Mouse (Mus musculus): Measurements from ENCODE around the gene Nfatc2ip. TPM values are rescaled to one million over a fixed set of nuclear protein-coding genes. Genes with fewer than 3 reads are reported as not detected.

Gene Nfatc2ip
- polyA plus RNA-seq, 1 experiment from 2014 or later = 1.9 TPM

DNA sequence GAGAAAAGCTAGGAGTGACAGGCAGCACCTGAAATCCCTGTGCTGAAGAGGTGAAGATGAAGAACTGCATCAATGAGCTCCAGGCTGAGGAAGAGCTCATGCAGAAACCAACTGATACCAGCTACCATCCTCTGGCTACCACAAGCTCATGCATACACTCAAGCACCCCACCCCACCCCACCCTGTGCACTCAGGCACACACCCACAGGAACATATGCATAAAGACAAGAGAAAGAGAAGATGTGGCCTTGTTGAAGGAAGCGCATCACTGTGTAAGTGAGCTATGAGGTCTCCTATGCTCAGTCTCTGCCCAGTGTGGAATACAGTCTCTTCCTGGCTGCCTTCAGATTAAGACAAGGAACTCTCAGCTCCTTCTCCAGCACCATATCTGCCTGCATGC is 8.4 kb downstream of the Nfatc2ip start:
- no peak overlapping the region for H3K9ac ChIP-seq (replicated peaks; ENCODE audit: low read length)
- WGBS = 100% methylated on average over 1 of the region's 1 CpGs
- H3K27ac ChIP-seq (ENCODE audit: low read length) = no peak overlapping the region
- H3K9me3 ChIP-seq (ENCODE audit: low read length) = no peaks in the 10 kb centered on the region
- H3K4me1 ChIP-seq (ENCODE audit: insufficient read depth, low read length) = no peaks in the 10 kb centered on the region
- no peak overlapping the region for H3K4me2 ChIP-seq (replicated peaks; ENCODE audit: low read depth, low read length)
- H3K36me3 ChIP-seq (ENCODE audit: insufficient read depth, low read length) = peaks cover 44% of the 10 kb centered on the region
- H3K4me3 ChIP-seq (ENCODE audit: low read length) = no peak overlapping the region
- no peak for ATAC-seq (ENCODE audit: low FRiP score, low TSS enrichment)
- H3K27me3 ChIP-seq (ENCODE audit: insufficient read depth, low read length) = no peaks in the 10 kb centered on the region

GRCm38 (mm10) chr7:126383565-126383964 is 13.0 kb downstream of the Nfatc2ip start:
- WGBS = 86% methylated on average over 5 of the region's 5 CpGs

DNA sequence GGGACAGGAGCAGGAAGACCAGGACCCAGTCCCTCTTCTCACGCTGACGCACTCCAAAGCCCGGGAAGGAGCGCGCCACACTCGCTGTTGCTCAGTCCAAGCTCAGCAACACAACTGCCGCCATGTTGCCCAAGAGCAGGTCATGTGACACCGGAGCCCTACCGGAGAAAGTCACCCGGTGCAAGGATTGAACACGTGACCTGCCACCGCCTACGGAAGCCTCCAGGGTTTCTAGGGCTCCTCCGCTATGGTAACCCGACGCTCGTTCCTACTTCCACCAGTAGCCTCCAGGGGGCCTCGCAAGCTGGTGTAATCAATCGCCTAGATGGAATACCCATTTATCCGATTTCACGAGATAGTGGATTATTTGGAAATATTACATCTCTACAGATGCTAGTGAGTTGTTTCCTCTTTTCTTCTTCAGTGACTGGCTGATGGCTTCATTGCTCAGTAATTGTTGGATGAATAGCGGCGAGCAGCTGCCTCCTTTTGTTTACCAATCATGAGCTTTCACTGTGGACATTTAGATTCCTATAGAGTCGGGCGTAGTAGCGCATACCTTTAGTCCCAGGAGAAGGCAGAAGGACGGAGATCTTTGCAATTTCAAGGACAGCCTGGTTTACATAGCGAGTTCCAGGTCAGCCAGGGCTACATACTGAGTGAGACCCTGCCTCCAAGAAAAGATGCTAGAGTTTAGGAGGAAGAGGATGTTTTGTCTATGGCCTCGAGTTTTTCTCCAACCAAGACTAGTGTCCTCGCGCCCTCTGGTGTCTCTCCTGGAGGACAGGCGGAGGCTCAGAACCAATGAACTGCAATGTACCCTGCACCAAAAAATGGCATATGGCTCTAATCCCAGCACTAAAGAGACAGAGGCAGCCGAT is 19.0 kb downstream of the Nfatc2ip start, which contains the start of gene Spns1:
Spns1 (minus strand) TSS at position 173 of the 881 bp plus-strand sequence.
- peak within 1 kb of the TSS; percentile 81 for H3K9ac ChIP-seq (replicated peaks; ENCODE audit: low read length)
- under 1% methylated on average over 33 of the region's 33 CpGs for WGBS
- H3K36me3 ChIP-seq (ENCODE audit: insufficient read depth, low read length) = peaks cover 12% of the 10 kb centered on the region
- peak within 1 kb of the TSS; percentile 74 for H3K4me3 ChIP-seq (ENCODE audit: low read length)
- peaks cover 14% of the 10 kb centered on the region; the same call in 1 of the 2 replicates for H3K4me1 ChIP-seq (ENCODE audit: insufficient read depth, low read length)
- no peaks in the 10 kb centered on the region for H3K27me3 ChIP-seq (ENCODE audit: insufficient read depth, low read length)
- H3K9me3 ChIP-seq (ENCODE audit: low read length) = no peaks in the 10 kb centered on the region
- peak within 1 kb of the TSS; percentile 72 for H3K27ac ChIP-seq (ENCODE audit: low read length)
- peak; percentile 96 for ATAC-seq (ENCODE audit: low FRiP score, low TSS enrichment)
- peak within 1 kb of the TSS; percentile 87 for H3K4me2 ChIP-seq (replicated peaks; ENCODE audit: low read depth, low read length)

More at GRCm38 (mm10) chr7:126383565-126383964, 13.0 kb downstream of the Nfatc2ip start:
- H3K27ac ChIP-seq (ENCODE audit: low read length) = no peak overlapping the region
- H3K9ac ChIP-seq (replicated peaks; ENCODE audit: low read length) = no peak overlapping the region
- no peaks in the 10 kb centered on the region for H3K27me3 ChIP-seq (ENCODE audit: insufficient read depth, low read length)
- no peak overlapping the region for H3K4me2 ChIP-seq (replicated peaks; ENCODE audit: low read depth, low read length)
- peaks cover 24% of the 10 kb centered on the region for H3K36me3 ChIP-seq (ENCODE audit: insufficient read depth, low read length)
- no peaks in the 10 kb centered on the region for H3K4me1 ChIP-seq (ENCODE audit: insufficient read depth, low read length)
- H3K9me3 ChIP-seq (ENCODE audit: low read length) = no peaks in the 10 kb centered on the region
- ATAC-seq (ENCODE audit: low FRiP score, low TSS enrichment) = no peak
- no peak overlapping the region for H3K4me3 ChIP-seq (ENCODE audit: low read length)

GRCm38 (mm10) chr7:126376903-126377277 is 19.6 kb downstream of the Nfatc2ip start:
- peak overlapping the region; percentile 87 for H3K4me2 ChIP-seq (replicated peaks; ENCODE audit: low read depth, low read length)
- 0 out of 2 replicates have a peak overlapping the region, but pooled peaks have one; percentile 9 for H3K27ac ChIP-seq (ENCODE audit: low read length)
- H3K27me3 ChIP-seq (ENCODE audit: insufficient read depth, low read length) = no peaks in the 10 kb centered on the region
- peaks cover 14% of the 10 kb centered on the region; the same call in 1 of the 2 replicates for H3K4me1 ChIP-seq (ENCODE audit: insufficient read depth, low read length)
- H3K4me3 ChIP-seq (ENCODE audit: low read length) = peak overlapping the region; percentile 74
- no peaks in the 10 kb centered on the region for H3K9me3 ChIP-seq (ENCODE audit: low read length)
- WGBS = 1% methylated on average over 27 of the region's 27 CpGs
- ATAC-seq (ENCODE audit: low FRiP score, low TSS enrichment) = peak; percentile 64
- peaks cover 18% of the 10 kb centered on the region for H3K36me3 ChIP-seq (ENCODE audit: insufficient read depth, low read length)
- H3K9ac ChIP-seq (replicated peaks; ENCODE audit: low read length) = peak overlapping the region; percentile 81

- WGBS = 83% methylated on average over 5 of the region's 5 CpGs
- Histone ChIP-seq H3K4me2 (replicated peaks; ENCODE audit: low read depth, low read length) (no peak overlapping the region), H3K36me3 (ENCODE audit: insufficient read depth, low read length) (peaks cover 37% of the 10 kb centered on the region), H3K27ac (ENCODE audit: low read length) (no peak overlapping the region), H3K9ac (replicated peaks; ENCODE audit: low read length) (no peak overlapping the region), H3K4me1 (ENCODE audit: insufficient read depth, low read length) (peaks cover 14% of the 10 kb centered on the region; the same call in 1 of the 2 replicates), H3K9me3 (ENCODE audit: low read length) (no peaks in the 10 kb centered on the region), H3K4me3 (ENCODE audit: low read length) (no peak overlapping the region), H3K27me3 (ENCODE audit: insufficient read depth, low read length) (no peaks in the 10 kb centered on the region)
- no peak for ATAC-seq (ENCODE audit: low FRiP score, low TSS enrichment)
Observed at GRCm38 (mm10) chr7:126375012-126375411, 21.5 kb downstream of the Nfatc2ip start.

- ATAC-seq (ENCODE audit: low FRiP score, low TSS enrichment) = no peak
Observed at GRCm38 (mm10) chr7:126374526-126374925, 22.0 kb downstream of the Nfatc2ip start.

DNA sequence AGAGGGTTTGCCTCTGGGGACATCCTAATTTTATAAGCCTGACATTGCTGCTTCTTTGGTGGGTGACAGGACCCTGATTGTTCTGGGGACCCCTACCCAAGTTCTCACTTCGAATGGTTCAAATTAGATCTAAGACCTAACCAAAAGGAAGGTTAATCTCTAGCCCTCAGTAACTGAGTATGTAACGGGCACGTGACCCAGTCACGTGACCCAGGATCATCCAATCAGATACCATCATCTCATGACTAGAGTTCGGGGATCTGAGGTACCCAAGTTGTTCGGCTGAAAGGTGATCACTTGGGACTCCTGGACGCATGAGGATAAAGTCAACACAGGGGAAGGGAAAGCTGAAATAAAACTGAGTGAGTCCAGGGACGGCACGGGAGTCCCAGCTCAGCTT is 23.5 kb downstream of the Nfatc2ip start:
- Histone ChIP-seq H3K36me3 (ENCODE audit: insufficient read depth, low read length) (peaks cover 42% of the 10 kb centered on the region), H3K27ac (ENCODE audit: low read length) (no peak overlapping the region)
- no peak for ATAC-seq (ENCODE audit: low FRiP score, low TSS enrichment)

More at GRCm38 (mm10) chr7:126374526-126374925, 22.0 kb downstream of the Nfatc2ip start:
- 74% methylated on average over 6 of the region's 6 CpGs for WGBS
- Histone ChIP-seq H3K36me3 (ENCODE audit: insufficient read depth, low read length) (peaks cover 42% of the 10 kb centered on the region), H3K27me3 (ENCODE audit: insufficient read depth, low read length) (no peaks in the 10 kb centered on the region), H3K9me3 (ENCODE audit: low read length) (no peaks in the 10 kb centered on the region), H3K4me2 (replicated peaks; ENCODE audit: low read depth, low read length) (no peak overlapping the region), H3K27ac (ENCODE audit: low read length) (no peak overlapping the region), H3K9ac (replicated peaks; ENCODE audit: low read length) (no peak overlapping the region), H3K4me1 (ENCODE audit: insufficient read depth, low read length) (peaks cover 14% of the 10 kb centered on the region; the same call in 1 of the 2 replicates), H3K4me3 (ENCODE audit: low read length) (no peak overlapping the region)

DNA sequence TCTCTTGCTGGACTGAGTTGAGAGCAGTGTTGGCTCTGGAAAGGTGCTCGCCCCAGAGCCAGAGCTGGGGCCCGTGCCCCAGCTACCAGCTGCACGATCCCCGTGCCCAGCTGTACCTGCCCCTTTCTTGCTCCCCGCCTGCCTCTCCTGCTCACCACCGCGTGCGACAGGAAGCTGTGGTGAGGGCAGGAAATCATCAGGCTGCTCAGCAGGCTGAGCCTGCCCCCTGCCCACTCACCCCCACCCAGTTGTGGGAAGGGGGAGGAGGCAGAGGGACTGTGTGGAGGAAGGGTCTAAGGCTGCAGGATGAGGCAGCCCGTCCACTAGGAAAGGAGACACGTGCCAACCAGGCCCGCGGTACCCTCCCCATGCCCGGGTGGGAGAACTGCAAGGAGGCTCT is 27.1 kb downstream of the Nfatc2ip start, which contains the start of gene Lat:
Lat (minus strand) TSS at position 178 of the 400 bp plus-strand sequence.
- H3K9ac ChIP-seq (replicated peaks; ENCODE audit: low read length) = no peak within 1 kb of the TSS
- WGBS = 64% methylated on average over 13 of the region's 13 CpGs
- H3K4me2 ChIP-seq (replicated peaks; ENCODE audit: low read depth, low read length) = no peak within 1 kb of the TSS
- H3K4me3 ChIP-seq (ENCODE audit: low read length) = no peak within 1 kb of the TSS
- ATAC-seq (ENCODE audit: low FRiP score, low TSS enrichment) = no peak
- no peaks in the 10 kb centered on the region for H3K9me3 ChIP-seq (ENCODE audit: low read length)
- no peak within 1 kb of the TSS for H3K27ac ChIP-seq (ENCODE audit: low read length)
- H3K4me1 ChIP-seq (ENCODE audit: insufficient read depth, low read length) = no peaks in the 10 kb centered on the region
- H3K27me3 ChIP-seq (ENCODE audit: insufficient read depth, low read length) = no peaks in the 10 kb centered on the region
- peaks cover 46% of the 10 kb centered on the region for H3K36me3 ChIP-seq (ENCODE audit: insufficient read depth, low read length)

More for the DNA sequence above, 23.5 kb downstream of the Nfatc2ip start:
- no peaks in the 10 kb centered on the region for H3K9me3 ChIP-seq (ENCODE audit: low read length)
- H3K4me2 ChIP-seq (replicated peaks; ENCODE audit: low read depth, low read length) = no peak overlapping the region
- H3K4me3 ChIP-seq (ENCODE audit: low read length) = no peak overlapping the region
- no peak overlapping the region for H3K9ac ChIP-seq (replicated peaks; ENCODE audit: low read length)
- WGBS = 82% methylated on average over 9 of the region's 9 CpGs
- H3K27me3 ChIP-seq (ENCODE audit: insufficient read depth, low read length) = no peaks in the 10 kb centered on the region
- H3K4me1 ChIP-seq (ENCODE audit: insufficient read depth, low read length) = peaks cover 13% of the 10 kb centered on the region; the same call in 1 of the 2 replicates

DNA sequence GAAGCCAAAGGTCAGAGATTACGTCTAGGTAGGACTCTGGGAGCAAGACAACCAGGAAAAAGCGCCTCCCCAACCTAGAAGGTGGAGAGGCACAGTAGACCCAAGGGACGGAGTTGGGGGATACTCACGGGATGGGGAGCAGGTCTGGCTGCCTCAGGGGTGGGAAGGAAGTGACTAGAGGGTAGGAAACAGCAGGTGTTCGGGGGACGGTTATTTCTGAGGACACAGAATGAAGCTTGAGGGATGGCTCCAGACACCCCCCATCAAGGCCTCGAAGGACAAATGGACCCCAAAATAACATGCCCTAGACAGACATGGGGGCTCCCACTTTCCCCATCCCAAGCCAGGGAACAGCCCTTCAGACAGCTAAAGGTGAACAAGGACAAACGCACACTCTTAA is 28.2 kb downstream of the Nfatc2ip start:
- no peak for ATAC-seq (ENCODE audit: low FRiP score, low TSS enrichment)
- H3K4me1 ChIP-seq (ENCODE audit: insufficient read depth, low read length) = no peaks in the 10 kb centered on the region
- no peak overlapping the region for H3K9ac ChIP-seq (replicated peaks; ENCODE audit: low read length)
- H3K9me3 ChIP-seq (ENCODE audit: low read length) = no peaks in the 10 kb centered on the region
- no peaks in the 10 kb centered on the region for H3K27me3 ChIP-seq (ENCODE audit: insufficient read depth, low read length)
- H3K36me3 ChIP-seq (ENCODE audit: insufficient read depth, low read length) = peaks cover 40% of the 10 kb centered on the region
- H3K4me3 ChIP-seq (ENCODE audit: low read length) = no peak overlapping the region
- 81% methylated on average over 8 of the region's 8 CpGs for WGBS
- H3K4me2 ChIP-seq (replicated peaks; ENCODE audit: low read depth, low read length) = no peak overlapping the region
- H3K27ac ChIP-seq (ENCODE audit: low read length) = no peak overlapping the region

DNA sequence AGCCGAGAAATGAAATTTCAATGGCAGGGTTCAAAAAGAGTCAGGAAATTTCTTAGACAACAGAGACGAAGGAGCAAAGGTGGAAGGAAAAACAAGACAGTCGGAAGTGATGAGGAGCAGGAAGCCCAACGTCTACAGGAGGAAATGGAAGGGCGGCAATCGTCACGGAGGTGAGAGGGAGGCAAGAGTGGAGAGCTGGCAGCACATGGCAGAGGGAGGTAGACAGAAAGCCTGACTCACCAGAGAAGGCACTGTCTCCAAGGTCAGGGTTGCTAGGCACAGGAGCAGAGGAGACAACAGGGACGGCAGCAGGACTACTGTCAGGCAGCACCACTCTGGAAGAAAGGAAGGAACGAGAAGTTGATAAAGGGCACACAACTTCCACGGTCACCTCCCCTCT is 28.9 kb downstream of the Nfatc2ip start:
- Histone ChIP-seq H3K9ac (replicated peaks; ENCODE audit: low read length) (no peak overlapping the region), H3K27ac (ENCODE audit: low read length) (no peak overlapping the region), H3K4me3 (ENCODE audit: low read length) (no peak overlapping the region), H3K4me2 (replicated peaks; ENCODE audit: low read depth, low read length) (no peak overlapping the region), H3K27me3 (ENCODE audit: insufficient read depth, low read length) (no peaks in the 10 kb centered on the region), H3K4me1 (ENCODE audit: insufficient read depth, low read length) (no peaks in the 10 kb centered on the region), H3K36me3 (ENCODE audit: insufficient read depth, low read length) (peaks cover 35% of the 10 kb centered on the region), H3K9me3 (ENCODE audit: low read length) (no peaks in the 10 kb centered on the region)
- 87% methylated on average over 10 of the region's 10 CpGs for WGBS
- no peak for ATAC-seq (ENCODE audit: low FRiP score, low TSS enrichment)
